Mouse (Mus musculus) cortical plate, adult 2 months (tissue): ENCODE measurements around the gene Scoc.

ENCODE experiments used
- CTCF ChIP-seq: fragments of 200-500 bp; IDR thresholded peaks from 2 replicates; pipeline ENCODE4 v1.5.1; 2011; ENCODE audit warnings: mild to moderate bottlenecking, control low read depth, low read length; ENCODE audit not compliant: insufficient read depth; ENCODE audit errors: extremely low read depth
- POLR2A ChIP-seq: fragments of 200-500 bp; IDR thresholded peaks from 2 replicates; pipeline ENCODE4 v1.6.1; 2011; ENCODE audit warnings: mild to moderate bottlenecking, low read length, control low read depth; ENCODE audit not compliant: insufficient read depth; ENCODE audit errors: extremely low read depth

DNA sequence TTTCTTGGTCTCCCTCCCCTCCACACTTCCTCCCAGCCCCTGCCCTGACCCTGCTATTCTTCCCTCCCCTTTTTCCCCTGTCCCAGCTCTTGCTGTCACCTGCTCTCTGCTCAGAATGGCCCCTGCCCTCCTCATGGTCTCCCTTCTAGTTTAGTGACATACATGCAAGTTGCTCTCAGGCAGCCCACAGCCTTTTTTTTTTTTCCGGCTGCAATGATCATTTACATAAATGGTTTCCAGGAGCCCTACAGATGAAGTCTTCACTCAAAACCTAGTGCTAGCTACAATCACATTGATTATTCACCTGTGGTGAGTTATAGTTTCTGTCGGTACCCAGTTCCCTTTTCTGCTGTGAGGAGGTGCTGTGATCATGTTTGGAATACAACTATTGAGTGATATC, 77.2 kb downstream of the Scoc start:
- TF ChIP-seq CTCF (no peak), POLR2A (no peak)
